Mouse (Mus musculus) bone marrow macrophage, adult 2 months (primary cell): Measurements from ENCODE around the gene Ston2.

ENCODE experiments used
- CTCF ChIP-seq: IDR thresholded peaks from 2 replicates; pipeline ENCODE4 v1.5.1; 2012; ENCODE audit warnings: low read depth, mild to moderate bottlenecking, low read length, moderate library complexity
- POLR2A ChIP-seq: IDR thresholded peaks from 2 replicates; pipeline ENCODE4 v1.6.1; 2012; ENCODE audit warnings: mild to moderate bottlenecking, low read depth, low read length, borderline replicate concordance

DNA sequence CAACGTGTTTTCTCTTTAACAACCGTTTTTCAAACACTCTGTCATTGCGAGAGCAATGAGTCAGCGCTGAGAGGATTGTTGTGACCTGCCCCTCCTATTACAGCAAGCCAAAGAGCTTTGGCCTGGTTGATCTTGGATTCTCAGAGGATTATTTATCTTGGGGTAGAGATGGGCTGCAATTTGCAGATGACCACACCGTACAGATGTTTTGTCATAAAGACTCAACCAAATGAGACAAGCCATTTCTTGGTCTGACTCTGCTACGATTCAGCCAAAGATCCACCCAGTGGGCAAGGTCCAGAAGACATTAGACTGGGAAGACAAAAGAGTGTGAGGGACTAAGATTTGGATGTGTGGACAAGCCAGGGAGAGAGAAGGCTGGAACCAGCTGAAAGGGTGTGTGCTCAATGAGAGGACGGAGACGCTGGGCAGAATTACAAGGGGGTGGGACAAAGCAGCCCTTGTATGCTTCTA, 13.3 kb downstream of the Ston2 start:
- TF ChIP-seq POLR2A (no peak), CTCF (no peak)
